Mouse (Mus musculus): ENCODE data around the gene Elfn1. TPM values are rescaled to one million over a fixed set of nuclear protein-coding genes. Genes with fewer than 3 reads are reported as not detected.

The Elfn1 gene
- polyA plus RNA-seq, 1 experiment, result 0.11 TPM

- no peaks in the 10 kb centered on the region for H3K36me3 ChIP-seq (ENCODE audit: control insufficient read depth, insufficient read depth, low read length)
Measured at GRCm38 (mm10) chr5:139948552-139948951, 40.8 kb downstream of the Elfn1 start.

DNA sequence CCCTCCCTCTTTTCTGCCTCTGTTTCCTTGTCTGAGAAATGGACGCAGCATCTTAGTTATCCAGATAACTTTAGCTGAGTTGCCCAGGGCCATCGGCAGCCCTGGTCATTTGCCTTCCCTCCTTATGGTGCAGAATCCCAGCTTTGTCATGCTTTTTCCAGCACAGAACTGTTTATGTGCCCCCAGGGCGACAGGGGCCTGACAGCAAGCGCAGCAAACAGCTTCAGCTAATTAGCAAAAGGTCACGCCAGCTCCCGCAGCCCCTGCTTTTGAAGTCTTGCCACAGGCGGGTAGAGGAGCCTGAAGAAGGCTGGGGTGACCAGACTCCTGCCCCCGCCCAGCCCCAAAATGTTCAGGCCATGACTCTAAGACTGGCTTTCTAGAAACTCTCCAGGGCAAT lies 41.6 kb downstream of the Elfn1 start:
- Histone ChIP-seq H3K36me3 (ENCODE audit: control insufficient read depth, insufficient read depth, low read length) (no peaks in the 10 kb centered on the region), H3K4me1 (ENCODE audit: control insufficient read depth, insufficient read depth, insufficient read length, low read length) (peaks cover 9% of the 10 kb centered on the region), H3K27ac (ENCODE audit: insufficient read depth, low read depth, low read length) (no peak overlapping the region), H3K27me3 (ENCODE audit: control insufficient read depth, insufficient read depth, low read length) (no peaks in the 10 kb centered on the region), H3K4me3 (ENCODE audit: low read depth, low read length) (no peak overlapping the region)
- WGBS, result 86% methylated on average over 8 of the region's 8 CpGs
- no peak for TF ChIP-seq POLR2A (IDR thresholded peaks at IDR 0.05; ENCODE audit: low read depth, low read length)
- TF ChIP-seq CTCF (IDR thresholded peaks at IDR 0.05; ENCODE audit: extremely low read depth, insufficient read length, insufficient replicate concordance, low read depth, low read length), result no peak

More at GRCm38 (mm10) chr5:139948552-139948951, 40.8 kb downstream of the Elfn1 start:
- Histone ChIP-seq H3K4me1 (ENCODE audit: control insufficient read depth, insufficient read depth, insufficient read length, low read length) (peaks cover 9% of the 10 kb centered on the region), H3K27me3 (ENCODE audit: control insufficient read depth, insufficient read depth, low read length) (no peaks in the 10 kb centered on the region), H3K27ac (ENCODE audit: insufficient read depth, low read depth, low read length) (no peak overlapping the region), H3K4me3 (ENCODE audit: low read depth, low read length) (no peak overlapping the region)
- TF ChIP-seq POLR2A (IDR thresholded peaks at IDR 0.05; ENCODE audit: low read depth, low read length) (no peak), CTCF (IDR thresholded peaks at IDR 0.05; ENCODE audit: extremely low read depth, insufficient read length, insufficient replicate concordance, low read depth, low read length) (no peak)
- 81% methylated on average over 4 of the region's 4 CpGs for WGBS

GRCm38 (mm10) chr5:139949975-139950578 lies 42.3 kb downstream of the Elfn1 start:
- 85% methylated on average over 11 of the region's 11 CpGs for WGBS
- peaks cover 9% of the 10 kb centered on the region for H3K4me1 ChIP-seq (ENCODE audit: control insufficient read depth, insufficient read depth, insufficient read length, low read length)
- H3K36me3 ChIP-seq (ENCODE audit: control insufficient read depth, insufficient read depth, low read length), result no peaks in the 10 kb centered on the region
- H3K27me3 ChIP-seq (ENCODE audit: control insufficient read depth, insufficient read depth, low read length), result no peaks in the 10 kb centered on the region
- TF ChIP-seq POLR2A (IDR thresholded peaks at IDR 0.05; ENCODE audit: low read depth, low read length), result no peak
- TF ChIP-seq CTCF (IDR thresholded peaks at IDR 0.05; ENCODE audit: extremely low read depth, insufficient read length, insufficient replicate concordance, low read depth, low read length), result no peak
- H3K27ac ChIP-seq (ENCODE audit: insufficient read depth, low read depth, low read length), result no peak overlapping the region
- H3K4me3 ChIP-seq (ENCODE audit: low read depth, low read length), result no peak overlapping the region

DNA sequence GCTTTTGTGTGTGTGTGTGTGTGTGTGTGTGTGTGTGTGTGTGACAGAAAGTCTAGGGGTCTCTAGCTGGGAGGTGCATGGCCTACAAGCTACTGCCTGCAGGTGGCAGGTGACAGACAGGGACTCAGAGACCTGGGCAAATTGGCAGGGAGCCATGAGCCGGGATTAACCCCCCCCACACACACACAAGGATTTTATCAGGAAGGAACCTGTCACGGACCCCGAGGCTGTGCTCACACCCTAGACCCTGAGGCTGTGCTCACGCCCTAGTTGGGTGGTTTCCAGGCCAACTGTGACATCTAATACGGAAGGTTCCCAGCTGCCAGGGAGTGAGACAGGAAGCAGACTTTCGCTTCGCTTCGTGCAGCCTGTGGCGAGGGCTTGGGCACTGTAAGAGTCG lies 49.1 kb downstream of the Elfn1 start:
- H3K4me1 ChIP-seq (ENCODE audit: control insufficient read depth, insufficient read depth, insufficient read length, low read length), result no peaks in the 10 kb centered on the region
- no peaks in the 10 kb centered on the region for H3K27me3 ChIP-seq (ENCODE audit: control insufficient read depth, insufficient read depth, low read length)
- TF ChIP-seq POLR2A (IDR thresholded peaks at IDR 0.05; ENCODE audit: low read depth, low read length) (no peak), CTCF (IDR thresholded peaks at IDR 0.05; ENCODE audit: extremely low read depth, insufficient read length, insufficient replicate concordance, low read depth, low read length) (no peak)
- WGBS, result 2% methylated on average over 10 of the region's 10 CpGs
- H3K27ac ChIP-seq (ENCODE audit: insufficient read depth, low read depth, low read length), result no peak overlapping the region
- H3K4me3 ChIP-seq (ENCODE audit: low read depth, low read length), result 0 out of 2 replicates have a peak overlapping the region, but pooled peaks have one; percentile 9
- no peaks in the 10 kb centered on the region for H3K36me3 ChIP-seq (ENCODE audit: control insufficient read depth, insufficient read depth, low read length)

DNA sequence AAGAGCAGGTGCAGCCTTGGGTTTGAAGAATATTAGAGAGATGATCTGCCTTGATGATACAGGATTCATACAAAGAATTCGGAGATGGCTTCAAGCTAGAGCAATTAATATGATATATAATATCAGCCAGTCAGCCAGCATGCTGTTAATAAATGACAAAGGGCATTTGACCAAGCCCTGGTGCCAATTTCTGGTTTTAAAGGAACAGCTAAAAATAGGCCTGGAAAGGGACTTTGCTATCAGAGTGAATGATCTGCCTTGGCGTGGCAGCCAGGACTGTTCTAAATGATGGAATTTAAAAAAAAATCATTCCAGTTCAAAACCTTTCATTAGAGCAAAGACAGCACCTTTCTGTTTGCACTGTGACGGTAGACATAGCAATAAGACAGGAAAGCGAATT lies 52.0 kb downstream of the Elfn1 start:
- no peaks in the 10 kb centered on the region for H3K4me1 ChIP-seq (ENCODE audit: control insufficient read depth, insufficient read depth, insufficient read length, low read length)
- WGBS, result 63% methylated on average over 4 of the region's 4 CpGs
- TF ChIP-seq POLR2A (IDR thresholded peaks at IDR 0.05; ENCODE audit: low read depth, low read length) (no peak), CTCF (IDR thresholded peaks at IDR 0.05; ENCODE audit: extremely low read depth, insufficient read length, insufficient replicate concordance, low read depth, low read length) (no peak)
- H3K36me3 ChIP-seq (ENCODE audit: control insufficient read depth, insufficient read depth, low read length), result no peaks in the 10 kb centered on the region
- no peaks in the 10 kb centered on the region for H3K27me3 ChIP-seq (ENCODE audit: control insufficient read depth, insufficient read depth, low read length)
- H3K27ac ChIP-seq (ENCODE audit: insufficient read depth, low read depth, low read length), result no peak overlapping the region
- no peak overlapping the region for H3K4me3 ChIP-seq (ENCODE audit: low read depth, low read length)

GRCm38 (mm10) chr5:139964391-139964790 lies 56.6 kb downstream of the Elfn1 start:
- TF ChIP-seq CTCF (IDR thresholded peaks at IDR 0.05; ENCODE audit: extremely low read depth, insufficient read length, insufficient replicate concordance, low read depth, low read length), result no peak
- no peak for TF ChIP-seq POLR2A (IDR thresholded peaks at IDR 0.05; ENCODE audit: low read depth, low read length)
- Histone ChIP-seq H3K27me3 (ENCODE audit: control insufficient read depth, insufficient read depth, low read length) (no peaks in the 10 kb centered on the region), H3K36me3 (ENCODE audit: control insufficient read depth, insufficient read depth, low read length) (no peaks in the 10 kb centered on the region), H3K27ac (ENCODE audit: insufficient read depth, low read depth, low read length) (no peak overlapping the region), H3K4me3 (ENCODE audit: low read depth, low read length) (no peak overlapping the region), H3K4me1 (ENCODE audit: control insufficient read depth, insufficient read depth, insufficient read length, low read length) (no peaks in the 10 kb centered on the region)
- 57% methylated on average over 5 of the region's 5 CpGs for WGBS

GRCm38 (mm10) chr5:139965596-139965995 lies 57.9 kb downstream of the Elfn1 start:
- WGBS, result 72% methylated on average over 14 of the region's 14 CpGs

More at GRCm38 (mm10) chr5:139965596-139965995, 57.9 kb downstream of the Elfn1 start:
- Histone ChIP-seq H3K4me1 (ENCODE audit: control insufficient read depth, insufficient read depth, insufficient read length, low read length) (peaks cover 4% of the 10 kb centered on the region; the same call in 1 of the 2 replicates), H3K27ac (ENCODE audit: insufficient read depth, low read depth, low read length) (no peak overlapping the region), H3K27me3 (ENCODE audit: control insufficient read depth, insufficient read depth, low read length) (no peaks in the 10 kb centered on the region), H3K36me3 (ENCODE audit: control insufficient read depth, insufficient read depth, low read length) (no peaks in the 10 kb centered on the region), H3K4me3 (ENCODE audit: low read depth, low read length) (no peak overlapping the region)
- TF ChIP-seq POLR2A (IDR thresholded peaks at IDR 0.05; ENCODE audit: low read depth, low read length) (no peak), CTCF (IDR thresholded peaks at IDR 0.05; ENCODE audit: extremely low read depth, insufficient read length, insufficient replicate concordance, low read depth, low read length) (no peak)

Data from small intestine, adult 2 months (tissue).